Mouse (Mus musculus) limb, embryonic 14.5 days (tissue): ENCODE results near the gene Eif3j1. TPM values are rescaled to one million over a fixed set of nuclear protein-coding genes. Genes with fewer than 3 reads are reported as not detected.

Source experiments
- ATAC-seq: fragments of 200-750 bp; cut with Nextera tagmentation; 2 replicates; pipeline ENCODE4 v1.8.0; 2017; ENCODE audit warnings: low read depth, moderate number of reproducible peaks, moderate TSS enrichment; ENCODE audit not compliant: low FRiP score
- DNase-seq: peaks from one replicate; pipeline ENCODE4 v3.0.0-alpha.2; 2015; ENCODE audit warnings: low spot score
- H3K27ac ChIP-seq: fragments of 300-500 bp; sonication (generic); replicated peaks from 2 replicates; pipeline ENCODE4 v1.5.1; 2014; ENCODE audit warnings: low read depth, mild to moderate bottlenecking, low read length, moderate library complexity, mixed read lengths
- H3K27me3 ChIP-seq: fragments of 300-500 bp; sonication (generic); 2 replicates; pipeline ENCODE4 v1.6.1; 2014; ENCODE audit warnings: low read length, mixed read lengths; ENCODE audit not compliant: control insufficient read depth, insufficient read depth
- H3K36me3 ChIP-seq: fragments of 300-500 bp; sonication (generic); 2 replicates; pipeline ENCODE4 v1.6.1; 2014; ENCODE audit warnings: mild to moderate bottlenecking, low read length, moderate library complexity, mixed read lengths; ENCODE audit not compliant: control insufficient read depth, insufficient read depth
- H3K4me1 ChIP-seq: fragments of 300-500 bp; sonication (generic); 2 replicates; pipeline ENCODE4 v1.6.1; 2014; ENCODE audit warnings: antibody characterized with exemption, low read length, mixed read lengths; ENCODE audit not compliant: control insufficient read depth, insufficient read depth
- H3K4me2 ChIP-seq: fragments of 300-500 bp; sonication (generic); replicated peaks from 2 replicates; pipeline ENCODE4 v1.6.1; 2014; ENCODE audit warnings: low read depth, mild to moderate bottlenecking, low read length, moderate library complexity; ENCODE audit not compliant: severe bottlenecking
- H3K4me3 ChIP-seq: fragments of 300-500 bp; sonication (generic); replicated peaks from 2 replicates; pipeline ENCODE4 v1.5.1; 2014; ENCODE audit warnings: low read length
- H3K9ac ChIP-seq: fragments of 300-500 bp; sonication (generic); 2 replicates; pipeline ENCODE4 v1.6.1; 2014; ENCODE audit warnings: mild to moderate bottlenecking, low read depth, low read length, moderate library complexity; ENCODE audit not compliant: severe bottlenecking
- H3K9me3 ChIP-seq: fragments of 300-500 bp; sonication (generic); 2 replicates; pipeline ENCODE4 v1.6.1; 2016; ENCODE audit warnings: low read length; ENCODE audit not compliant: control insufficient read depth
- POLR2A ChIP-seq: fragments of 200-500 bp; IDR thresholded peaks from 2 replicates; pipeline ENCODE4 v1.8.0; 2012; ENCODE audit warnings: inconsistent platforms, mild to moderate bottlenecking, moderate library complexity, borderline replicate concordance; ENCODE audit not compliant: insufficient read depth, insufficient read length; ENCODE audit errors: extremely low read depth
- microRNA-seq: library from miRNA; unstranded; fragments of <30 nt; microRNA quantifications from one replicate; pipeline ENCODE4, GENCODE M21; 2016
- polyA plus RNA-seq, 2 experiments: library from polyadenylated mRNA; depleted of rRNA in 1 of 2; stranded (reverse) in 1 of 2; unstranded in 1 of 2; fragments of >200 nt; fragmentation: Nextera tagmentation in 1 of 2; extraction: Ambion mirVana in 1 of 2; gene quantifications; 2 replicates each; pipeline versions ENCODE4 v1.2.1 to v1.2.3; 2012 to 2014

Gene Eif3j1
- polyA plus RNA-seq, 2 experiments = 12.1 to 17.9 TPM

- Histone ChIP-seq H3K9ac (no peak overlapping the region), H3K27me3 (no peaks in the 10 kb centered on the region), H3K4me1 (no peaks in the 10 kb centered on the region), H3K4me3 (no peak overlapping the region), H3K27ac (no peak overlapping the region), H3K36me3 (peaks cover 48% of the 10 kb centered on the region), H3K4me2 (no peak overlapping the region), H3K9me3 (no peaks in the 10 kb centered on the region)
- ATAC-seq (no peak), DNase-seq (no peak)
- no peak for TF ChIP-seq POLR2A
These were observed 73.7 kb downstream of the Eif3j1 start for GRCm38 (mm10) chr2:122102070-122102469.

Small RNA genes within 50 kb of the gene (microRNA-seq; reads per million reads assigned to microRNA genes)
- gene Gm47314 = not detected

Other genes with a start within 250 kb of the Eif3j1 start
- gene Frmd5, start 221.5 kb upstream of the Eif3j1 start, polyA plus RNA-seq (2012; rRNA removed) = 1.8 and 2.2 TPM in 2 replicates
- 0.78 and 1.3 TPM in 2 replicates for gene Frmd5, start 221.5 kb upstream of the Eif3j1 start, polyA plus RNA-seq (2014; fragmentation: Nextera tagmentation; extraction: Ambion mirVana)
- 23.9 and 24.9 TPM in 2 replicates for gene Casc4, start 161.6 kb upstream of the Eif3j1 start, polyA plus RNA-seq (2012; rRNA removed)
- 22.7 and 23.4 TPM in 2 replicates for gene Casc4, start 161.6 kb upstream of the Eif3j1 start, polyA plus RNA-seq (2014; fragmentation: Nextera tagmentation; extraction: Ambion mirVana)
- gene Ctdspl2, start 72.5 kb upstream of the Eif3j1 start, polyA plus RNA-seq (2012; rRNA removed) = 30.0 and 33.0 TPM in 2 replicates
- 51.2 and 61.9 TPM in 2 replicates for gene Ctdspl2, start 72.5 kb upstream of the Eif3j1 start, polyA plus RNA-seq (2014; fragmentation: Nextera tagmentation; extraction: Ambion mirVana)
- 0.18 and 0.19 TPM in 2 replicates for gene Mageb3, start 72.5 kb upstream of the Eif3j1 start, polyA plus RNA-seq (2012; rRNA removed)
- gene Mageb3, start 72.5 kb upstream of the Eif3j1 start, polyA plus RNA-seq (2014; fragmentation: Nextera tagmentation; extraction: Ambion mirVana) = 0.11 and 0.36 TPM in 2 replicates
- 11.4 and 13.6 TPM in 2 replicates for gene Spg11, start 89.8 kb downstream of the Eif3j1 start, polyA plus RNA-seq (2012; rRNA removed)
- gene Spg11, start 89.8 kb downstream of the Eif3j1 start, polyA plus RNA-seq (2014; fragmentation: Nextera tagmentation; extraction: Ambion mirVana) = 8.7 and 10.5 TPM in 2 replicates
- 125 and 145 TPM in 2 replicates for gene B2m, start 119.1 kb downstream of the Eif3j1 start, polyA plus RNA-seq (2012; rRNA removed)
- gene B2m, start 119.1 kb downstream of the Eif3j1 start, polyA plus RNA-seq (2014; fragmentation: Nextera tagmentation; extraction: Ambion mirVana) = 298 and 308 TPM in 2 replicates
- 0.08 and 0.17 TPM in 2 replicates for gene Trim69, start 132.2 kb downstream of the Eif3j1 start, polyA plus RNA-seq (2012; rRNA removed)
- gene Trim69, start 132.2 kb downstream of the Eif3j1 start, polyA plus RNA-seq (2014; fragmentation: Nextera tagmentation; extraction: Ambion mirVana) = not detected in 2 replicates
- 0.03 and 0.04 TPM in 2 replicates for gene Patl2, start 157.6 kb downstream of the Eif3j1 start, polyA plus RNA-seq (2012; rRNA removed)
- gene Patl2, start 157.6 kb downstream of the Eif3j1 start, polyA plus RNA-seq (2014; fragmentation: Nextera tagmentation; extraction: Ambion mirVana) = 0.17 TPM in 1 of 2 replicates, not detected in the other
- not detected in 2 replicates for gene Terb2, start 157.7 kb downstream of the Eif3j1 start, polyA plus RNA-seq (2012; rRNA removed)
- not detected in 2 replicates for gene Terb2, start 157.7 kb downstream of the Eif3j1 start, polyA plus RNA-seq (2014; fragmentation: Nextera tagmentation; extraction: Ambion mirVana)
- gene Sord, start 206.2 kb downstream of the Eif3j1 start, polyA plus RNA-seq (2012; rRNA removed) = 14.8 and 17.6 TPM in 2 replicates
- gene Sord, start 206.2 kb downstream of the Eif3j1 start, polyA plus RNA-seq (2014; fragmentation: Nextera tagmentation; extraction: Ambion mirVana) = 30.8 and 38.9 TPM in 2 replicates